Mouse (Mus musculus): ENCODE results near the gene Kctd4.

DNA sequence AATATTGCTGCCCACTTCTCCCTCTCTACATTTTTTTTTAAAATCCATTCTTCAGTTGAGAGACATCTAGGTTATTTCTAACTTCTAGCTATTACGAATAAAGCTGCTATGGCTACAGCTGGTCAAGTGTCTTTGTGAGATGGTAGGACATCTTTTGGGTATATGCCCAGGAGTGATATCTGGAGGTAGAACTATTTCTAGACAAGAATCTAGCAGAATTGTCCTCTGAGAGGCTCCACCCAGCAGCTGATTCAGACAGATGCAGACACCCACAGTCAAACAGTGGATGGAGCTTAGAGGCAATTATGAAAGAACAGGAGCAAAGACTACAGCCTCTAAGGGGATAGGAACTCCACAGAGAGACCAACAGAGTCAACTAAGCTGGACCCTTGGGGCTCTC, 13.3 kb upstream of the Kctd4 start:
- TF ChIP-seq POLR2A (IDR thresholded peaks at IDR 0.05; ENCODE audit: low read depth, low read length) (no peak), CTCF (conservative IDR thresholded peaks at IDR 0.05; ENCODE audit: insufficient read depth, insufficient read length, low read depth, low read length) (no peak)

All from kidney, adult 2 months (tissue).